Mouse (Mus musculus) E14TG2a.4 (cell line): ENCODE results near the gene Ccnyl1.

ENCODE experiments used
- CTCF ChIP-seq: conservative IDR thresholded peaks from 2 replicates; pipeline ENCODE4 v1.5.1; 2014; ENCODE audit warnings: low read length
- NANOG ChIP-seq: IDR thresholded peaks from 2 replicates; pipeline ENCODE4 v1.6.1; 2014; ENCODE audit warnings: borderline replicate concordance, low read length, mixed read lengths
- POU5F1 ChIP-seq: IDR thresholded peaks from 2 replicates; pipeline ENCODE4 v1.6.1; 2014; ENCODE audit warnings: low read length, borderline replicate concordance

GRCm38 (mm10) chr1:64689561-64690212 lies 568 bp upstream of the Ccnyl1 start:
- no peak for TF ChIP-seq CTCF
- TF ChIP-seq NANOG = no peak
- TF ChIP-seq POU5F1 = no peak
